Mouse (Mus musculus) frontal cortex, postnatal 25 days (tissue): ENCODE measurements around the gene Syn2.

Experiments used
- DNase-seq, 2 experiments: peaks; one replicate each; pipeline ENCODE4 v3.0.0; 2022; ENCODE audit warnings: low spot score in 2 of 2

Syn2 gene

GRCm38 (mm10) chr6:115134501-115135331, at the start of gene Syn2:
Syn2 (plus strand) TSS chr6:115134902.
- peak; percentile 79 to 84 for DNase-seq

GRCm38 (mm10) chr6:115085274-115085841, 49.3 kb upstream of the Syn2 start:
- DNase-seq: peak; percentile 57 to 66

- no peak for DNase-seq
These were observed 46.2 kb upstream of the Syn2 start for GRCm38 (mm10) chr6:115088314-115089106.

- no peak for DNase-seq
These were observed 43.0 kb upstream of the Syn2 start for GRCm38 (mm10) chr6:115091737-115092136.

GRCm38 (mm10) chr6:115102542-115102941, 32.2 kb upstream of the Syn2 start:
- DNase-seq: no peak

GRCm38 (mm10) chr6:115111426-115111825, 23.3 kb upstream of the Syn2 start:
- no peak for DNase-seq

GRCm38 (mm10) chr6:115122181-115122580, 12.5 kb upstream of the Syn2 start:
- no peak for DNase-seq

GRCm38 (mm10) chr6:115123262-115124201, 11.2 kb upstream of the Syn2 start:
- peak; percentile 40 to 52 for DNase-seq

GRCm38 (mm10) chr6:115124675-115125357, 9.9 kb upstream of the Syn2 start:
- DNase-seq: peak; percentile 47

- DNase-seq: no peak
These were observed 9.4 kb upstream of the Syn2 start for GRCm38 (mm10) chr6:115125358-115125720.

GRCm38 (mm10) chr6:115126232-115126785, 8.4 kb upstream of the Syn2 start:
- DNase-seq: no peak

GRCm38 (mm10) chr6:115126851-115127250, 7.9 kb upstream of the Syn2 start:
- no peak for DNase-seq

- no peak for DNase-seq
These were observed 7.4 kb upstream of the Syn2 start for GRCm38 (mm10) chr6:115127255-115127824.

- DNase-seq: no peak
These were observed 589 bp downstream of the Syn2 start for GRCm38 (mm10) chr6:115135332-115135649.

GRCm38 (mm10) chr6:115136156-115136555, 1.5 kb downstream of the Syn2 start:
- DNase-seq: no peak

- no peak for DNase-seq
These were observed 6.7 kb downstream of the Syn2 start for GRCm38 (mm10) chr6:115141446-115141845.

GRCm38 (mm10) chr6:115161175-115161574, 26.5 kb downstream of the Syn2 start:
- no peak for DNase-seq

GRCm38 (mm10) chr6:115165863-115166470, 31.3 kb downstream of the Syn2 start:
- no peak for DNase-seq

- DNase-seq: peak in 1 of 2 experiments; percentile 54
These were observed 34.2 kb downstream of the Syn2 start for GRCm38 (mm10) chr6:115168921-115169320.

- DNase-seq: no peak
These were observed 34.8 kb downstream of the Syn2 start for GRCm38 (mm10) chr6:115169518-115169917.
